Mouse (Mus musculus): ENCODE measurements around the gene Slc4a4.

GRCm38 (mm10) chr5:88858226-88858625, 28.4 kb upstream of the Slc4a4 start:
- TF ChIP-seq CTCF (IDR thresholded peaks at IDR 0.05; ENCODE audit: low read depth), result no peak
- no peak for TF ChIP-seq EP300 (IDR thresholded peaks at IDR 0.05; ENCODE audit: low read depth)
